Comparison of ENCODE assay signal across 15 mouse cellular contexts in genomic region chr2:17326590-17326989, GRCm38 (mm10).
A peak's percentile ranks its signal among the peaks of the same experiment; 100 is the strongest.
DNase-seq lines count a peak whose midpoint lies in the region; ATAC-seq and TF ChIP-seq lines count a peak whose summit lies in the region.
"Had no signal": no experiment of that assay in that cellular context is flagged by ENCODE, and none has a peak within 500 bp of the region (broad histone marks: within the 10 kb centered on the region; RNA-seq: fewer than 3 reads in every experiment).

No protein-coding gene starts in this region.

- H3K36me3 ChIP-seq in forebrain, embryonic 16.5 days (ENCODE audit: control insufficient read depth, insufficient read depth): no peaks in the 10 kb centered on the region
- H3K36me3 ChIP-seq: G1E; heart, embryonic 15.5 days; limb, embryonic 12.5 days had no signal

- no peaks in the 10 kb centered on the region for H3K9me3 ChIP-seq in forebrain, embryonic 16.5 days (ENCODE audit: control insufficient read depth, low read length)
- H3K9me3 ChIP-seq: G1E; heart, embryonic 15.5 days; limb, embryonic 12.5 days had no signal

- no peak overlapping the region for H3K4me3 ChIP-seq in layer of hippocampus, adult 2 months
- no peak overlapping the region for H3K4me3 ChIP-seq in forebrain, embryonic 16.5 days (replicated peaks; ENCODE audit: low read length)
- H3K4me3 ChIP-seq: heart, embryonic 15.5 days; limb, embryonic 12.5 days had no signal

- H3K27me3 ChIP-seq in forebrain, embryonic 16.5 days (replicated peaks; ENCODE audit: control insufficient read depth, insufficient read depth, low read length): no peaks in the 10 kb centered on the region
- H3K27me3 ChIP-seq: heart, embryonic 15.5 days; limb, embryonic 12.5 days had no signal

- DNase-seq in embryo, embryonic 11 days: peak; percentile 14
- no peak for DNase-seq in embryo, embryonic 10 days (ENCODE audit: low spot score)
- DNase-seq in layer of hippocampus, adult 2 months (ENCODE audit: low spot score in 2 of 2): no peak
- no peak for DNase-seq in layer of hippocampus, postnatal 25 days (ENCODE audit: extremely low spot score in 1 of 2, low spot score in 1 of 2)
- DNase-seq in 416B (ENCODE audit: low read depth): peak; percentile 28
- no peak for DNase-seq in kidney, adult 9 months
- DNase-seq in MN1 (ENCODE audit: low spot score): no peak
- DNase-seq: cerebellum, postnatal 36 days; gastrocnemius, postnatal 36 days; kidney, adult 2 months; thymus, adult 2 months had no signal

- no peak overlapping the region for H3K27ac ChIP-seq in layer of hippocampus, adult 2 months
- no peak overlapping the region for H3K27ac ChIP-seq in forebrain, embryonic 16.5 days (ENCODE audit: low read length)
- H3K27ac ChIP-seq: heart, embryonic 15.5 days; limb, embryonic 12.5 days had no signal

- peak; percentile 72 for ATAC-seq in forebrain, embryonic 16.5 days

- TF ChIP-seq CTCF in layer of hippocampus, adult 2 months (conservative IDR thresholded peaks at IDR 0.05): peak; percentile 81

- no peak overlapping the region for H3K9ac ChIP-seq in forebrain, embryonic 16.5 days (replicated peaks; ENCODE audit: low read depth, low read length)
- H3K9ac ChIP-seq: heart, embryonic 15.5 days; limb, embryonic 12.5 days had no signal

- no peak overlapping the region for H3K4me2 ChIP-seq in forebrain, embryonic 16.5 days (ENCODE audit: low read length)
- H3K4me2 ChIP-seq: heart, embryonic 15.5 days; limb, embryonic 12.5 days had no signal

- WGBS in forebrain, embryonic 16.5 days: 76% methylated on average over 1 of the region's 1 CpGs

- no peaks in the 10 kb centered on the region for H3K4me1 ChIP-seq in forebrain, embryonic 16.5 days (replicated peaks; ENCODE audit: control insufficient read depth, insufficient read depth, low read length)
- H3K4me1 ChIP-seq: heart, embryonic 15.5 days; limb, embryonic 12.5 days had no signal

Comparison
In these comparisons a context has a peak if more than half of its experiments do, and no peak if none do; other contexts are left out.
1. DNase-seq: peak in embryo, embryonic 11 days (single experiment) and 416B (single experiment); none in embryo, embryonic 10 days (single experiment), layer of hippocampus, adult 2 months (0 of 2), layer of hippocampus, postnatal 25 days (0 of 2), kidney, adult 9 months (single experiment) and MN1 (single experiment).